Mouse (Mus musculus) embryonic facial prominence, embryonic 14.5 days (tissue): Measurements from ENCODE around the gene Tbc1d25. TPM values are rescaled to one million over a fixed set of nuclear protein-coding genes. Genes with fewer than 3 reads are reported as not detected.
A peak's percentile ranks its signal among the peaks of the same experiment; 100 is the strongest.

Experiments used
- ATAC-seq: fragments of 200-750 bp; cut with Nextera tagmentation; 2 replicates; pipeline ENCODE4 v1.8.0; 2017; ENCODE audit warnings: low read depth, moderate number of reproducible peaks, moderate TSS enrichment
- DNase-seq: peaks from one replicate; pipeline ENCODE4 v3.0.0-alpha.2; 2015; ENCODE audit warnings: low spot score
- H3K27ac ChIP-seq: fragments of 300-500 bp; sonication (generic); replicated peaks from 2 replicates; pipeline ENCODE4 v1.5.1; 2014; ENCODE audit warnings: low read depth, mild to moderate bottlenecking, low read length, moderate library complexity
- H3K27me3 ChIP-seq: fragments of 300-500 bp; sonication (generic); replicated peaks from 2 replicates; pipeline ENCODE4 v1.6.1; 2014; ENCODE audit warnings: low read length; ENCODE audit not compliant: control insufficient read depth, insufficient read depth
- H3K36me3 ChIP-seq: fragments of 300-500 bp; sonication (generic); 2 replicates; pipeline ENCODE4 v1.6.1; 2014; ENCODE audit warnings: low read length, mixed read lengths; ENCODE audit not compliant: control insufficient read depth, insufficient read depth
- H3K4me1 ChIP-seq: fragments of 300-500 bp; sonication (generic); 2 replicates; pipeline ENCODE4 v1.6.1; 2014; ENCODE audit warnings: antibody characterized with exemption, low read length; ENCODE audit not compliant: control insufficient read depth, insufficient read depth
- H3K4me2 ChIP-seq: fragments of 300-500 bp; sonication (generic); 2 replicates; pipeline ENCODE4 v1.6.1; 2014; ENCODE audit warnings: low read depth, mild to moderate bottlenecking, low read length, moderate library complexity, mixed read lengths
- H3K4me3 ChIP-seq: fragments of 300-500 bp; sonication (generic); 2 replicates; pipeline ENCODE4 v1.5.1; 2014; ENCODE audit warnings: low read depth, mild to moderate bottlenecking, low read length
- H3K9ac ChIP-seq: fragments of 300-500 bp; sonication (generic); 2 replicates; pipeline ENCODE4 v1.6.1; 2014; ENCODE audit warnings: low read depth, mild to moderate bottlenecking, low read length, moderate library complexity, mixed read lengths
- H3K9me3 ChIP-seq: fragments of 300-500 bp; sonication (generic); 2 replicates; pipeline ENCODE4 v1.6.1; 2016; ENCODE audit warnings: low read length; ENCODE audit not compliant: control insufficient read depth
- WGBS: fragments of 180-500 bp; shearing (Covaris S2); extraction: QIAGEN DNeasy Blood & Tissue Kit; methylation state at CpG from one replicate; pipeline ENCODE4 v1.1.7; 2014; 5-methylcytosine and 5-hydroxymethylcytosine counted together
- polyA plus RNA-seq: library from polyadenylated mRNA; unstranded; fragments of >200 nt; fragmentation: Nextera tagmentation; extraction: Ambion mirVana; gene quantifications from 2 replicates; pipeline ENCODE4 v1.2.1, GENCODE M21; 2014

Gene Tbc1d25
- polyA plus RNA-seq = 13.0 and 13.3 TPM in 2 replicates

- WGBS = 20% methylated on average over 42 of the region's 56 CpGs
- Histone ChIP-seq H3K27ac (peak within 1 kb of the TSS; percentile 28; the same call in 1 of the 2 replicates), H3K9me3 (no peaks in the 10 kb centered on the region), H3K4me3 (peak within 1 kb of the TSS; percentile 60), H3K9ac (peak within 1 kb of the TSS; percentile 68), H3K4me1 (no peaks in the 10 kb centered on the region), H3K36me3 (0 out of 2 replicates have a peak, but pooled peaks cover 4% of the 10 kb centered on the region), H3K27me3 (no peaks in the 10 kb centered on the region), H3K4me2 (peak within 1 kb of the TSS; percentile 54)
- peak; percentile 96 for ATAC-seq
- DNase-seq = peak; percentile 94
Observed at GRCm38 (mm10) chrX:8175504-8176385, at the start of gene Tbc1d25. TSS of gene Tbc1d25 (minus strand) at chrX:8176181.

- no peak for ATAC-seq
- Histone ChIP-seq H3K4me3 (no peak overlapping the region), H3K4me2 (no peak overlapping the region), H3K9me3 (no peaks in the 10 kb centered on the region), H3K27me3 (no peaks in the 10 kb centered on the region), H3K27ac (no peak overlapping the region), H3K4me1 (no peaks in the 10 kb centered on the region), H3K9ac (no peak overlapping the region), H3K36me3 (no peaks in the 10 kb centered on the region)
- WGBS = 88% methylated on average over 7 of the region's 7 CpGs
- no peak for DNase-seq
Observed at GRCm38 (mm10) chrX:8223473-8223872, 47.5 kb upstream of the Tbc1d25 start.

DNA sequence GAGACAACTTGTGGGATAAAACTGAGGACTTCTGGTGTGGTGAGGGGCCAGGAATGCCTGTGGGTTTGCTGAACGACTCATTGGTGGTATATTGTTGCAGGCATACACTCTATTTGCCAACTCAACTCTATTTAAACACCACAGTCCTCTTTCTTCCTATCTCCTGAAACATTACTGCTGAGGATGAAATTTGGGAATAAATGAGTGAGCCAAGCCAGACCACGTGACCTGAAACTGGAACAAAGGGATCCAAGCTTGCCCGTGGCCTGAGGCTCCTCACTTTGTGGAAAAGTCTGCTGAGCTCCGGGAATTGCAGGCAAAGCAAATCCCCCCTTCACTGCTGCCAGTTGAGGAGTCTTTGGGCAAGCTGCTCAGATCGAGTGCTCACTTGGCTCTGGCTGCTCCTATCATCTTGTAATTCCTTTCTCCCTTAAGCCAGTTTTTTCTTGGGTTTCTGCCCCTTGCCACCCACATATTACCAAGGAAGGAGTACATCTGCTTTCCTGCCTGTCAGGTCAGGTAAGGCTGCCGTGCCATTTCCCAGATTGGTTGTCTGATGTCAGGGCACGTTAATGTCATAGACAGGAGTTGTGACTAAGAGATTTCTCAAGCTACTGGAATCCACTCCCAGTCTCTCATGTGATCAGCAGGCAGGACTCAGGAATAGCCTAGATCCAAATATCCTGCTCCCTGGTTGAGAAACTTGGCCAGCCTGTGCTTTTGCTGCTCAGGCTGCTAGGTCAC lies 46.9 kb upstream of the Tbc1d25 start:
- 44% methylated on average over 7 of the region's 7 CpGs for WGBS
- ATAC-seq = no peak
- no peaks in the 10 kb centered on the region for H3K36me3 ChIP-seq

DNA sequence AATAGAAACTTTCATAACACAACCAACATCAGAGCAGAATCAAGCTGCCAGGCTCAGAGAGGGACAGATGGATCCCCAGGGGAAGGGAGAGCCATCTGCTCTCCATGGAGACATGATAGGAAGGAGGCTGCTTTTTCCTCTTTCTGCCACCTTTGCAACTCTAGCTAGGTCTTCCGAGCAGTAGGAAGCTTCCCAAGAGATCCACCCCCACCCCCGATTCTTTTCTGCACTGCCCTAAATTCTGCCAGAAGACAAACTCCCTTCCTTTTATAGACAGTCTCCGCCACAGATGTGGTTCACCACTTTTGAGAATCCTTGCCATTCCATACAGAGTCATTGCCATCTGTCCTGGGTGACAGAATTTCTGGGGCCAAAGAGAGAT lies 46.3 kb upstream of the Tbc1d25 start:
- no peak for ATAC-seq
- Histone ChIP-seq H3K4me3 (no peak overlapping the region), H3K9ac (no peak overlapping the region), H3K27me3 (no peaks in the 10 kb centered on the region), H3K9me3 (no peaks in the 10 kb centered on the region), H3K27ac (0 out of 2 replicates have a peak overlapping the region, but pooled peaks have one; percentile 28), H3K4me2 (no peak overlapping the region), H3K4me1 (no peaks in the 10 kb centered on the region), H3K36me3 (no peaks in the 10 kb centered on the region)
- DNase-seq = no peak
- WGBS = 71% methylated on average over 3 of the region's 3 CpGs

More for the DNA sequence above, 46.9 kb upstream of the Tbc1d25 start:
- H3K4me3 ChIP-seq = no peak overlapping the region
- H3K4me1 ChIP-seq = no peaks in the 10 kb centered on the region
- H3K27me3 ChIP-seq = no peaks in the 10 kb centered on the region
- peak; percentile 41 for DNase-seq
- 0 out of 2 replicates have a peak overlapping the region, but pooled peaks have one; percentile 28 for H3K27ac ChIP-seq
- no peak overlapping the region for H3K9ac ChIP-seq
- H3K4me2 ChIP-seq = no peak overlapping the region
- no peaks in the 10 kb centered on the region for H3K9me3 ChIP-seq

- ATAC-seq (no peak), DNase-seq (no peak)
Observed at GRCm38 (mm10) chrX:8219651-8220050, 43.7 kb upstream of the Tbc1d25 start.

GRCm38 (mm10) chrX:8218114-8218513 lies 42.1 kb upstream of the Tbc1d25 start:
- Histone ChIP-seq H3K27ac (no peak overlapping the region), H3K4me2 (no peak overlapping the region), H3K9me3 (no peaks in the 10 kb centered on the region), H3K4me3 (no peak overlapping the region), H3K4me1 (no peaks in the 10 kb centered on the region), H3K27me3 (no peaks in the 10 kb centered on the region), H3K36me3 (no peaks in the 10 kb centered on the region), H3K9ac (no peak overlapping the region)
- DNase-seq (no peak), ATAC-seq (no peak)
- WGBS = 46% methylated on average over 2 of the region's 2 CpGs

More at GRCm38 (mm10) chrX:8219651-8220050, 43.7 kb upstream of the Tbc1d25 start:
- 33% methylated on average over 8 of the region's 8 CpGs for WGBS
- H3K27ac ChIP-seq = no peak overlapping the region
- H3K4me3 ChIP-seq = no peak overlapping the region
- no peak overlapping the region for H3K4me2 ChIP-seq
- H3K36me3 ChIP-seq = no peaks in the 10 kb centered on the region
- no peaks in the 10 kb centered on the region for H3K27me3 ChIP-seq
- H3K9me3 ChIP-seq = no peaks in the 10 kb centered on the region
- H3K9ac ChIP-seq = no peak overlapping the region
- H3K4me1 ChIP-seq = no peaks in the 10 kb centered on the region

DNA sequence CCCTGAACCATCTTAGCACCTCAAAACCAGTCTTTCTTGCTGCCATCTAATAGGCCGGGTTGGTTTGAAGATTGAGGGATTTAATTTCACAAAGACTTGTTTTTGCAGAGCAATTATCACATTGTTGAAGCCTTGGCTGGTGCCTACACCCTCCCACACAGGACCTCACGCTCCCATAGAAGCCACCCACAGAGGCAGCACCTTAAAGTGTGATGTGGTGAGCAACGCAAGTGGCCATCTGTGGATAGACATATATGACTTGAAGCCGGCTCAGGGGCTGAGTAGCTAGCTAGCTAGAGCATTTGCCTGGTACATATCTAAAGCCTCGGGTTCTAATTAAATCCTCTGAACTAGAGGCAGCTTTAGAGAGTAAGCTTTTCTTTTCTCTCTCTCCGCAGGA lies 41.4 kb upstream of the Tbc1d25 start:
- Histone ChIP-seq H3K4me2 (no peak overlapping the region), H3K27ac (no peak overlapping the region), H3K4me3 (no peak overlapping the region), H3K9me3 (no peaks in the 10 kb centered on the region), H3K9ac (no peak overlapping the region), H3K27me3 (no peaks in the 10 kb centered on the region), H3K36me3 (no peaks in the 10 kb centered on the region), H3K4me1 (no peaks in the 10 kb centered on the region)
- 41% methylated on average over 6 of the region's 6 CpGs for WGBS
- ATAC-seq (no peak), DNase-seq (no peak)

- WGBS = 72% methylated on average over 7 of the region's 7 CpGs
- H3K9ac ChIP-seq = no peak overlapping the region
- H3K4me3 ChIP-seq = no peak overlapping the region
- H3K4me2 ChIP-seq = no peak overlapping the region
- ATAC-seq = no peak
- no peaks in the 10 kb centered on the region for H3K4me1 ChIP-seq
- no peaks in the 10 kb centered on the region for H3K27me3 ChIP-seq
- H3K36me3 ChIP-seq = no peaks in the 10 kb centered on the region
- no peaks in the 10 kb centered on the region for H3K9me3 ChIP-seq
- DNase-seq = no peak
- no peak overlapping the region for H3K27ac ChIP-seq
Observed at GRCm38 (mm10) chrX:8211490-8212207, 35.7 kb upstream of the Tbc1d25 start.
